Mouse (Mus musculus) small intestine, adult 10 weeks (tissue): ENCODE data around the gene Rp9. TPM values are rescaled to one million over a fixed set of nuclear protein-coding genes. Genes with fewer than 3 reads are reported as not detected.

Experiments
- polyA plus RNA-seq: library from polyadenylated mRNA; stranded (reverse); fragments of 350-450 nt; fragmentation: Illumina TruSeq; extraction: RNeasy Lipid Tissue Mini Kit (QIAGEN cat#74804); gene quantifications from one replicate; pipeline ENCODE4 v1.2.3, GENCODE M21; 2014; ENCODE audit warnings: low replicate concordance

The Rp9 gene
- 21.3 TPM for polyA plus RNA-seq

GRCm38 (mm10) chr9:22469643-22470042, at the start of gene Rp9:
Gene Rp9, minus strand, starts transcription at chr9:22469743.

GRCm38 (mm10) chr9:22475424-22475868, 5.9 kb upstream of the Rp9 start, which contains the start of gene Bbs9:
Gene Bbs9, plus strand, starts transcription at chr9:22475715.

DNA sequence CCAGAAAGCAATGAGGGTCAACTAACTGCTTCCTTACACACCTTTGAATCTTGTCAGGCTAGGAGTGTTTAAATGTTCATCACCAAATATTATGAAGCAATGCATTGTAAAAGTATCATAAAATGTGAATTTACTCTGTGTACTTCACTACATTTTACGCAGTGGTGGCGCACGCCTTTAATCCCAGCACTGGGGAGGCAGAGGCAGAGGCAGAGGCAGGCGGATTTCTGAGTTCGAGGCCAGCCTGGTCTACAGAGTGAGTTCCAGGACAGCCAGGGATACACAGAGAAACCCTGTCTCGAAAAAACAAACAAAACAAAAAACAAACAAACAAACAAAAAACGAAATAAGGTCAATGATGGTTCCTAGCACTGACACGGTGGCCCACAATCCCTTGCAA, 15.6 kb downstream of the Rp9 start, which contains the start of gene Gm17545:
TSS of gene Gm17545 (plus strand) at position 301 of the 400 bp plus-strand sequence.

DNA sequence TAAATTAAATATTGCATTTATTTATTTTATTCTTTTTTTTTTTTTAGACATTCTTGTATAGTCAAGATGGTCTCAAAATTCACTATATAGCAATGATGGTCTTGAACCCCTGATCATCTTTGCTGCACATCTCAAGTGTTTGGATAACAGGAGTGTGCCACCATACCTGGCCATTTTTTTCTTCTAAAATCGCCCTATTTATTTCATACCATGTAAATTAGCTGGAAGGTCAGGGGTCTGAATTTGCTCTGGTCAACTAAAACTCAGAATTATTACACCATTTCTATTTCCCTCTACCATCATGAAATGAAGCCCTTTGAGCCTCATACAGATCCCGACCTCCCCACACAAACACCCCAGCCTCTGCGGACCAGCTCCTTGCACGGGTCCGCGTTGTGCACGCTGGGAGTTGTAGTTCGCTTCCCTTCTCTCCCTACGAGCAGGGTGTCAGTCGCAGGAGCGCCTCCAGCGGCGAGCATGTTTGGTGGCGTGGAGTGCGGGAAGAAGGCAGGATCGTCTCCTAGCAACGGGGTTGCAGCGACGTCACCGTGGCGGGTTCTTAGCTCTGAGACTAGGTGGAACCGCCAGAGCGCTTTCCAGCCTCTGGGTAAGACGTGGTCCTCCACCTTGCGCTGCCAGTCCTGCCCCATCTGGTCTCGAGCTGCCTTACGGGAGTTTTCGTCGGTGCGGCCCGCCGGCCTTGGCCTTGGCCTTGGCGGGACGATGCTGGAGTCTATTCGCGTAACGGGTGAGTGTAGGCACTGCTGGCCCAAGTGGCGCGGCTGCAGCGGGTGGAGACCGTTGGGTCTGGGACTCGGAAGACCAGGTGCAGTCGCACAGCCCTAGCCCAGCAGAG, 58.3 kb downstream of the Rp9 start, which contains the start of gene 9530077C05Rik:
TSS of gene 9530077C05Rik (plus strand) at position 512 of the 856 bp plus-strand sequence.

GRCm38 (mm10) chr9:22389021-22389476, 80.5 kb downstream of the Rp9 start, which contains the start of gene Anln:
Gene Anln, minus strand, starts transcription at chr9:22389188.

Other genes starting within 250 kb of the Rp9 start
- gene Zfp809, start 244.0 kb downstream of the Rp9 start, polyA plus RNA-seq = 74.5 TPM
- gene Zfp599, start 209.8 kb downstream of the Rp9 start, polyA plus RNA-seq = 6.2 TPM
- gene Zfp810, start 162.1 kb downstream of the Rp9 start, polyA plus RNA-seq = 16.3 TPM
- 20.6 TPM for gene Anln, start 80.6 kb downstream of the Rp9 start, polyA plus RNA-seq
- gene 9530077C05Rik, start 58.2 kb downstream of the Rp9 start, polyA plus RNA-seq = 0.26 TPM
- not detected for gene Gm17545, start 15.5 kb downstream of the Rp9 start, polyA plus RNA-seq
- 11.1 TPM for gene Bbs9, start 6.0 kb upstream of the Rp9 start, polyA plus RNA-seq